Mouse (Mus musculus) kidney, embryonic 14.5 days (tissue): ENCODE data around the gene Slc39a11. TPM values are rescaled to one million over a fixed set of nuclear protein-coding genes. Genes with fewer than 3 reads are reported as not detected.

Experiments used
- ATAC-seq: fragments of 200-750 bp; cut with Nextera tagmentation; 2 replicates; pipeline ENCODE4 v1.8.0; 2017; ENCODE audit warnings: moderate number of reproducible peaks, mild to moderate bottlenecking, moderate TSS enrichment, moderate library complexity; ENCODE audit not compliant: low FRiP score, low TSS enrichment
- H3K27ac ChIP-seq: fragments of 300-500 bp; sonication (generic); 2 replicates; pipeline ENCODE4 v1.5.1; 2014; ENCODE audit warnings: low read depth, mild to moderate bottlenecking, low read length, moderate library complexity, mixed read lengths
- H3K27me3 ChIP-seq: fragments of 300-500 bp; sonication (generic); 2 replicates; pipeline ENCODE4 v1.6.1; 2014; ENCODE audit warnings: mild to moderate bottlenecking, low read length; ENCODE audit not compliant: control insufficient read depth, insufficient read depth
- H3K36me3 ChIP-seq: fragments of 300-500 bp; sonication (generic); 2 replicates; pipeline ENCODE4 v1.6.1; 2014; ENCODE audit warnings: low read length, mixed read lengths; ENCODE audit not compliant: control insufficient read depth, insufficient read depth
- H3K4me1 ChIP-seq: fragments of 300-500 bp; sonication (generic); 2 replicates; pipeline ENCODE4 v1.6.1; 2014; ENCODE audit warnings: low read length, mixed read lengths; ENCODE audit not compliant: control insufficient read depth, insufficient read depth
- H3K4me2 ChIP-seq: fragments of 300-500 bp; sonication (generic); replicated peaks from 2 replicates; pipeline ENCODE4 v1.6.1; 2014; ENCODE audit warnings: low read depth, mild to moderate bottlenecking, low read length
- H3K4me3 ChIP-seq: fragments of 300-500 bp; sonication (generic); 2 replicates; pipeline ENCODE4 v1.5.1; 2014; ENCODE audit warnings: mild to moderate bottlenecking, low read length
- H3K9ac ChIP-seq: fragments of 300-500 bp; sonication (generic); 2 replicates; pipeline ENCODE4 v1.6.1; 2014; ENCODE audit warnings: low read depth, mild to moderate bottlenecking, low read length, moderate library complexity
- H3K9me3 ChIP-seq: fragments of 300-500 bp; sonication (generic); 2 replicates; pipeline ENCODE4 v1.6.1; 2016; ENCODE audit warnings: low read length; ENCODE audit not compliant: control insufficient read depth
- WGBS: fragments of 180-500 bp; shearing (Covaris S2); extraction: QIAGEN DNeasy Blood & Tissue Kit; methylation state at CpG from one replicate; pipeline ENCODE4 v1.1.7; 2014; 5-methylcytosine and 5-hydroxymethylcytosine counted together
- polyA plus RNA-seq: library from polyadenylated mRNA; unstranded; fragments of >200 nt; fragmentation: Nextera tagmentation; extraction: Ambion mirVana; gene quantifications from 2 replicates; pipeline ENCODE4 v1.2.1, GENCODE M21; 2014

Gene Slc39a11
- polyA plus RNA-seq, 1 experiment from 2014 or later = 16.4 TPM

DNA sequence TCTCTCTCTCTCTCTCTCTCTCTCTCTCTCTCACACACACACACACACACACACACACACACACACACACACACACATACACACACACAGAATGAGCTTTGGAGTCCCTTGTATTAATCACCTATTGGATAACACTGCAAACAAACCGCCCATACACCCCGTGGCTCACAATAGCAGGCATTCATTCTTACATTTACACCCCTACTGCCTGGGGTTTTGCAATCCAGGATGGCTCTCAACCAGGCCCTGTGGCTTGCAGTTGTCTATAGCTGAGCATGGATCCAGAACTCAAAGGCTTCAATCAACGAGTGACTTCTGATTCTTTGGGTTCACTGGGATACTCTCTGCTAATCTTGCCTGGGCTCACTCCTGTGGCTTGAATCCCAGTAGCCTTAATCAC is 424.1 kb downstream of the Slc39a11 start:
- Histone ChIP-seq H3K4me1 (peaks cover 30% of the 10 kb centered on the region), H3K9ac (no peak overlapping the region), H3K36me3 (no peaks in the 10 kb centered on the region), H3K4me3 (no peak overlapping the region), H3K27me3 (no peaks in the 10 kb centered on the region), H3K9me3 (no peaks in the 10 kb centered on the region), H3K4me2 (no peak overlapping the region), H3K27ac (no peak overlapping the region)
- 67% methylated on average over 3 of the region's 3 CpGs for WGBS
- ATAC-seq = no peak

DNA sequence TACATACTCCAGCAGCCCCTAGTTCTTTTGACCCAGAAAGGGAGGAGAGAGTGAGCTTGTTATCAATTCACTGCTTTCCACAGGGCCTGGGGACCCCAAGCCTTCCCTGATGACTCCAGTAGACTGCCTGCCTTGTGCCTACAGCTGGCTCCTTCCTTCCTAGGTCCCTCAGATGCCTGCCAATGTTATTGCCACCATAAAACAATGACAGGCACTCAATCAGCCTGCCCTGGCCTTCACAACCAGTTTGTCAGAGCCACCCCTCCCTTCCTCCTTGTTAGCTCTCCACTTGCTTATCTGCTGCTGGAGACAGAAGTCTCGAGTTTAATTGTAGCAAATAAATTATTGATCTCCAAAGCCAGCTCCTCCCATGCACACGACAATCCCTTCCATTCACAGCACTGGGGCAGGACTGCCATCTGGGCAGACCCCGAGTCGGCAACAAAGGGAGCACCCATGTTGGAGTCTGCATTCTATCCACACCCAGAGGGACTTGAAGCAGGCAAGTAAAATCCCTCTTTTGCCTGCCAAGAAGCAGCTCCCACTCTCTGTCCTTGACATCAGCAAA is 426.0 kb downstream of the Slc39a11 start:
- H3K9me3 ChIP-seq = no peaks in the 10 kb centered on the region
- WGBS = 12% methylated on average over 4 of the region's 4 CpGs
- no peak for ATAC-seq

DNA sequence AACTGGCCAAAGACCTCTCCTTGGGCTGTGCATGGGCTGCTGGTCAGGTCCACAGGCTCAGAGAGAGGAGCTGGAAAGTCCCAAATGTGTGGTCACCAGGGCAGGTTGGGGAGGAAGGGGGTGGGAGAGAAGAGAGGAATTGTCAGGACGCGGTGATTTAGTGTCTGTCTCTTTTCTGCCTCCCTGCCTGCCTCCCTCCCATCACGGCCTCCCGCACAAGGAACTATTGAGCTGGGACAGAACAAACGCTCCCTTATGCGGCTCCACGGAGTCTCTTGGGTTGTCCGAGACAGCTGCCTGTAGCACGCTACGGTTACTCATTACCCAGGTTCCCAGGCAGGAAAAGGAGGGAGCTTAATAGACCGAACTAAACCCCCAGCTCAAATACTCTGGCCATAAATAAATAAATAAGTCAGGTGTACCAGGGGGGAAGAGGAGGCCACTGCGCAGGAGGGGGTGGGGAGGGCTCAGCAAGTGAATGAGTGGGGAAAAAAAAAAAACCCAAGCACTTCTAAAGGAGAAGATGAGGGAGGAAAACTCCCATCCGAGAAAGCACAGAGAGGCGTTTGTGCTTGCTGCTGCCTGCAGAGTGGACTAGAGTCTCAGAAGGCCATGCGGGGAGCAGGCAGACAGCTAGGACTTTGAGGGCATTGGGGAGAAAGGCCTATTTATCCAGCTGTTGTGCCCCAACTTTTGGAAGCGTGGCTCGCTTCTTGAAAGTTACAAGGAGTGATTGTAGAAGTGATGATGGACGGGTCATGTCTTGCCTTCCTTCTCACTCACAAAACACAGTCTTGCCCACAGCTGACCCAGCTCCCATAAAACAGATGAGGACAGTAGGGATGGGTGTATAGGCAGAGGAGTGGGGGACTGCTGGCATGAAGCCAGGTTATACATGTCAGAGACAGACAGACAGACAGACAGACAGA is 428.3 kb downstream of the Slc39a11 start:
- H3K9ac ChIP-seq = no peak overlapping the region
- H3K9me3 ChIP-seq = no peaks in the 10 kb centered on the region
- H3K4me2 ChIP-seq = peak overlapping the region; percentile 19; the same call in 1 of the 2 replicates
- peak; percentile 95 for ATAC-seq
- 8% methylated on average over 18 of the region's 18 CpGs for WGBS
- no peaks in the 10 kb centered on the region for H3K27me3 ChIP-seq
- no peaks in the 10 kb centered on the region for H3K36me3 ChIP-seq
- H3K4me1 ChIP-seq = peaks cover 37% of the 10 kb centered on the region
- H3K4me3 ChIP-seq = no peak overlapping the region
- H3K27ac ChIP-seq = peak overlapping the region; percentile 91

More for the DNA sequence above, 426.0 kb downstream of the Slc39a11 start:
- Histone ChIP-seq H3K4me1 (peaks cover 37% of the 10 kb centered on the region), H3K4me2 (no peak overlapping the region), H3K27me3 (no peaks in the 10 kb centered on the region), H3K27ac (0 out of 2 replicates have a peak overlapping the region, but pooled peaks have one; percentile 8), H3K36me3 (no peaks in the 10 kb centered on the region), H3K4me3 (no peak overlapping the region), H3K9ac (no peak overlapping the region)

DNA sequence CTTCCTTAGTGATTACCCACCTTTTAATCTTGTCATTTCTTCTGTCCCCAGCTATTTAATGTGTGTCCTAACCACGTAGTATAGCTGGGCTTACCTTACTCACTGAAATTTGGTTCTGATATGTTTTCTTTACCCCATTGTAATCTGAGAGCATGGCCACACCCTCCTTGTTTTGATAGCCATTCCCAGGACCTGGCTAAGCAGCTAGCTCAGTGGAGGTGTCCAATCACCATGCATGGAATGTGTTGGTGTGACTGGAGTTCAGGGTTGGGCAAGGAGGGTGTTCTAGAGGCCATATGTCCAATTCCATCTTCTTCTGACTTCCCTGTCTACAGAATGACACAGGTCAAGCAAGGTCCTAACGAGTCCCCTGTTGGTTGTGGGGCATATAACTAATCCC is 429.2 kb downstream of the Slc39a11 start:
- H3K27me3 ChIP-seq = no peaks in the 10 kb centered on the region
- peaks cover 37% of the 10 kb centered on the region for H3K4me1 ChIP-seq
- H3K36me3 ChIP-seq = no peaks in the 10 kb centered on the region
- no peak overlapping the region for H3K9ac ChIP-seq
- no peak overlapping the region for H3K4me3 ChIP-seq
- H3K9me3 ChIP-seq = no peaks in the 10 kb centered on the region
- H3K4me2 ChIP-seq = no peak overlapping the region
- peak; percentile 40; the same call in 1 of the 2 replicates for ATAC-seq
- peak overlapping the region; percentile 91 for H3K27ac ChIP-seq
- 32% methylated on average over 2 of the region's 2 CpGs for WGBS

DNA sequence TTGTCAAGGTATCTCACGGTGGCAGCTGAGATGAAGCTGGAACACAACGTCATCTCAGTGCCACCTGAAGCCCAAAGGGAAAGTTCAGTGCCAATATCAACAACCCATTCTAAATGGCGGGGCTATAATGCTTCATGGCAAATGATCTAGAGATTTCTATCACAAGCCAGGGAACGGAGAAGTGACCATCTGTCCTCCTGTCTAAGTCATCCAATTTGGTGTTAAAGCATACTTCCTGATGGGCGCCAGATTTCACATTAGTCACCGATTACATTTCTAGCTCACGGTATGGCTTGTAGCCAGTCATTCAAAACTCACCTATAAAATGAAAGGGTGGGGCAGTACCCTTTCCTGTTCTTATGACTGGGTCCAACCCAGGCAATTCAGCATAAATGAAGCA is 435.1 kb downstream of the Slc39a11 start:
- Histone ChIP-seq H3K9me3 (no peaks in the 10 kb centered on the region), H3K4me3 (no peak overlapping the region), H3K9ac (no peak overlapping the region), H3K4me1 (no peaks in the 10 kb centered on the region), H3K27ac (no peak overlapping the region), H3K36me3 (no peaks in the 10 kb centered on the region), H3K4me2 (no peak overlapping the region), H3K27me3 (no peaks in the 10 kb centered on the region)
- 81% methylated on average over 7 of the region's 7 CpGs for WGBS
- no peak for ATAC-seq

DNA sequence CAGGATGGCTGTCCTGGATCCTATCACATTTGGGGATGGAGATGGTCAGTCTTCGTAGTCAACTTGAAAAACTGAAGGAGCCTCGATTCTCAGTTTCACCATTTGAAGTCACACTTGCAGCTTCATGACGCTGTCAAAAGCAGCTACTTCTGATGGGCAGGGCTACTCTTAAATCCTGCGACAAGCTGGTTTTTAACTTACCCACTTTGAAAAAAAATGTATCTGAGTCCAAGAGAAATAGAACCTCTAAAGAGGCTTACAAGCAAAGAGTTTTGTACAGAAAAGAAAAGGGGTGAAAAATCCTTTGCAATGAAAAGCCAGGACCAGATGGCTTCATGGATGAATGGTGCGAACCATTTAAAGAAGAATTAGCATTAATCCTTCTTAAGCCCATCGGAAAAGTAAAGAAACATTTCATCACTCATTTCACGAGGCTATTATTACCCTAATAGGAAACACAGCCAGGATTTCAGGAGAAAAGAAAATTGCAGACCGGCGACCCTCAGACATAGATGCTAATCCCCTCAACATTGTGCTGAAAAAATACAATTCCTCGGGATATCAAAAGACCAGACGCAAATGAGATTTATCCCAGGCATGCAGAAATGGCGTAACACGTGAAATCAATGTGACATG is 437.4 kb downstream of the Slc39a11 start:
- no peaks in the 10 kb centered on the region for H3K9me3 ChIP-seq
- ATAC-seq = no peak
- WGBS = 89% methylated on average over 13 of the region's 13 CpGs
- H3K27ac ChIP-seq = no peak overlapping the region
- H3K4me2 ChIP-seq = no peak overlapping the region
- no peaks in the 10 kb centered on the region for H3K36me3 ChIP-seq
- no peaks in the 10 kb centered on the region for H3K27me3 ChIP-seq
- no peaks in the 10 kb centered on the region for H3K4me1 ChIP-seq
- H3K4me3 ChIP-seq = no peak overlapping the region
- H3K9ac ChIP-seq = no peak overlapping the region

DNA sequence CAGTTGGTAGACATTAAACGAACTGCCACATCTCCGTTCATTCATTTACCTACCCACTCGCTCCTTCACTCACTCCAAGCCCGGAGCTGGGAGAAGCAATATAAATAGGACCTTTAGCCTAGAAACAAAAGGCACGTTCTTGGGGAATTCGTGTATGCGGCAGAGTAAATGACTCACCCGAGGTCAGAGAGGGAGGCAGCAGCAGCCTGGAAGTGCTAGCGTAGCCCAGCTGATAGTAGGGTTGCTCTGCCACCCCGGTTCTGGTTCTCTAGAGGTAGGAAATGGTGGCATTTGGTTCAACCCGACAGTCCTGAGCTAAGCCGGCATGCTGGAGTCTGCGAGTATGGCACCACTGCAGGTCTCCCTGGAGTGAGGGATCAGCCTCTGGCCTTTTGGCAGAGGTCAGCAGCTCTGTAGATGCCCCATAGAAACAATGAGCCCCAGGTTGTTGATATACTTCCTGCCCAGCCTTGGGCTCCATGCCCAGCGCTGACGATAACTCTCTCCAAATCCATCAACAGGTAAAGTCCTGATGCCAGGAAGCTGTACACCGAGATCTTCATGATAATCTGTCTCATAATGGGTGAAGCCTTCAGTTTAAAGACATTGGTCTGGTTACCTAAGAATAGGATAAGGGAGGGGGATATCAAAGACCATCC is 440.5 kb downstream of the Slc39a11 start:
- Histone ChIP-seq H3K4me3 (no peak overlapping the region), H3K4me2 (no peak overlapping the region), H3K9me3 (no peaks in the 10 kb centered on the region), H3K27me3 (no peaks in the 10 kb centered on the region), H3K4me1 (no peaks in the 10 kb centered on the region), H3K9ac (no peak overlapping the region), H3K27ac (no peak overlapping the region), H3K36me3 (no peaks in the 10 kb centered on the region)
- 67% methylated on average over 16 of the region's 16 CpGs for WGBS
- ATAC-seq = 0 out of 2 replicates have a peak, but pooled peaks have one; percentile 24

DNA sequence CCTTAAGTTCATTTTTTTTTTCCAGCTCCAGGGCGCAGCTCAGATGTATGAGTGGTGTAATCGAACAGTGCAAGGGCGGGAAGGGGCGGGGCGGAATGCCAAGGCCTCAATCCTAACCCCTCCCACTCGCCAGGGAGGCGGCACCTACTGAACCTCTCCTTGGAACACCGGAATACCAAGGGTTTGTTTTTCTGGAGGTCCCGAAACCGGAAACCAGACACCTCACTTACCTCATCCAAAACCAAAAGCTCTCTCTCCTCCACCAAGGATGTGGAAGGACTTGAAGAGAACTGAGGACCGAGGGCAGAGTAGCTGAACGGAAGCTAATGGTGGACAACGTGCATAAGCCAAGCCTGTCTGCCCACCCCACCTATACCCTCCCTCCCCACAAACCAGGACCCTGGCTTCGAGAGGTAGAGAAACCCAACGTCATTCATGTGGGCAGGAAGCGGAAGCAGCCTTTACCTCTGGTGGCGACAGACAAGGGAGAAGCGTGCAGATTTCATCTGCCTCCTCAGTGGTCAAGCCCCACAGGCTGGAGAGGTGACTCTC is 441.3 kb downstream of the Slc39a11 start:
- no peak overlapping the region for H3K4me3 ChIP-seq
- no peaks in the 10 kb centered on the region for H3K9me3 ChIP-seq
- no peak for ATAC-seq
- no peaks in the 10 kb centered on the region for H3K27me3 ChIP-seq
- no peaks in the 10 kb centered on the region for H3K36me3 ChIP-seq
- no peak overlapping the region for H3K4me2 ChIP-seq
- no peaks in the 10 kb centered on the region for H3K4me1 ChIP-seq
- WGBS = 58% methylated on average over 18 of the region's 18 CpGs
- H3K27ac ChIP-seq = no peak overlapping the region
- H3K9ac ChIP-seq = no peak overlapping the region
